Mouse (Mus musculus) thymus, postnatal 25 days (tissue): ENCODE measurements around the gene Amdhd1.
A peak's percentile ranks its signal among the peaks of the same experiment; 100 is the strongest.

Source experiments
- DNase-seq: peaks from one replicate; pipeline ENCODE4 v3.0.0; 2022

Amdhd1 gene

DNA sequence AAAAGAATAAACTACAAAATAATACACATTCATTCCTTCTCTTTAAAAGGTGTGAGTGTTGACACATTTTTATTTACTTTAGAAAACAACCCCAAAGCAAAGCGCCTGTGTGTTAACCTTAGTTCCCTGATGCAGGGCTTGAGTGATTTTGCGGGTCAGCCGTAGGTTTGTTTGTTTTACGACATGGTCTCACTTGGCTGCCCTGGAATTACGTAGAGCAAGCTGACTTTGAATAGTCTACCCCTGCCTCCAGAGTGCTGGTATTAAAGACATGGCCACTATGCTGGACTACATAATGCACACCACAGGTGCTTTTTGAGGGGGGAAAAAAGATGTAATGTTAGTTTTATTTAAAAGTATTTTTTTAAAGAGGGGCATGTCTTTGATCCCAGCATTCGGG lies 1.0 kb downstream of the Amdhd1 start:
- DNase-seq: no peak

DNA sequence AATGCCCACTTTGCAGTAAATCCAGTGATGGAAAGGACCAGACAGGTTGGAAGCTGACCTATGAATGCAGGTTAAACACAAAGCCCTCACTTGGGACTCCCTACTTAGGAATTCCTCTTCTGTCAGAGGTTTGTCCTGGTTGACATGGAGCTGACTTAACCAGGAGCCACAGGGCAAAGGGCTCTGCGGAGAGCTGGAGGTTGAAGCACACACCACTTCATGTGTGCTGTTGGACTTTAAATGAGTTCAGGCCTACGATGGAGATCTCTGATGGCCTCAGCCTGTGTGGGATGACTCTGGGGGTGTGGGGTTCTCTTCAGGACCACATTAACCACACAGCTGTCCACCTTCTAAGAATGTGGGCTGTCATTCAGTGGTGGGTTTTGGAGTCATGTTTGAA lies 1.5 kb downstream of the Amdhd1 start:
- no peak for DNase-seq

DNA sequence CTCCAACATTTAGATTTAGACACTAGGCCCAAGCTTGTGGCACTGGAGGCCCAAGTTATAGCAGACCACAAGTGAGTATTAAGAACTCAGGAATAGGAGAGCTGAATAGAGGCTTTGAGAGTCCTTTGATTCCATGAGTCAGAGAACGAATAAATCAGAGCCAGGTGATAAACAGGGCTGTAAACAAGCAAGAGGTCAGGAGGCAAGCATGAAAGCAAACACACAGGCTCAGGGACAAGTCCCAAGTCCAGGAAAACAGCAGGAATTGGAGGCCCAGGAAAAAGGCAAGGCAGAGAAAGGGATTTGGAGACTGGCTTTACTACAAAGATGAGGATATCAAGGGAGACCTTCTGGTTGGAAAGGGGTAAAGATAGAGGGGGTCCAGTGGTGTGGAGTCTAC lies 14.5 kb downstream of the Amdhd1 start:
- DNase-seq: no peak

DNA sequence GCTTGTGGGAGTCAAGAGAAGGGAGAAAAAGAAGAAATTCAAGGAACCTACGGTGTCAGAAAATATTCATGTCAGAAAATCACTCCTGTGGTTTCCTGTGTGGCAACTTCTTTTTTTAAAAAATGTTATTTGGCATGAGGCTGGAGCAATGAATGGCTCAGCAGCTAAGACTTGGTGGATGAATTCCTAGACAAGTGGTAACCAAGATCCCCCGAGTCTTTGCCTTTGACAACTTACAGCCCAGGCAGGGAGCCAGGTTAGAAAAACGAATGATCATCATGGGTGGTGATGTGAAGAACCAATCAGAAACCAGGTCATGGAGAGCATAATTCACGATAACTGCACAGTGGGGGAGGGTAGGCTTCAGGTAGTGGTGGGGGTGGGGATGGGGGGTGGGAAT lies 18.8 kb downstream of the Amdhd1 start:
- no peak for DNase-seq

DNA sequence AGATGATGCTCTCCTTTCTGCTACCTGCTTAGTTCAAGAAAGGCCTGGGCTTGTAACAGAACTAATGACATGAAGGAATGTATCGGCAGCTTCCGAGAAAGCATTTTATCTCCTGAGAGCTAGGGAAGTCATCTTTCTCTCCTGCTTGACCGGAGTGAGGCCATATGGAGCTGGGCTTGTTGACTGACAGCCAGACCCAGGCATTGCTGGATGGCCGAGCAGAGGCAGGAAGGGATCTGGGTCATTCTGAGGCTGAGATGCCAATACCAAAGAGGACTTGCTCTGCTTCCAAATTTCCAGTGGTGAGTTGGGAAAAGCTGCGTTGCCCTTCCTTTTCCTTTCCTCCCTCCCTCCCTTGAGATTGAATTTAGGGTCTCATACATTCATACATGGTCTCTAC lies 20.1 kb downstream of the Amdhd1 start:
- no peak for DNase-seq

DNA sequence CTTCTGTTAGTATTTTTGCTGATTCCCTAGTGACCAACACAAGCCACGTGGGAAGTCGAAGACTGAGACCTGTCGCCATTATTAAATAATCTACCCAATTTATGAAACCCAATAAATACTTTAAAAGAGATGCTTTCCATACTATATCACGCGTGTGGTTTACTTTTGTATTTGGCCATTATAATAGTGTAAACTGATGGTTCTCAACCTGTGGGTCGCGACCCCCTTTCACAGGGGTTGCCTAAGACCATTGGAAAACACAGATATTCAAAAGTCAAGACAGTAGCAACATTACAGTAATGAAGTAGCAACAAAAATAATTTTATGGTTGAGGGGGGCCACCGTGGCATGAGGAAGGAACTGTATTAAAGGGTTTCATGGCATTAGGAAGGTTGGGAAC lies 20.7 kb downstream of the Amdhd1 start:
- no peak for DNase-seq

DNA sequence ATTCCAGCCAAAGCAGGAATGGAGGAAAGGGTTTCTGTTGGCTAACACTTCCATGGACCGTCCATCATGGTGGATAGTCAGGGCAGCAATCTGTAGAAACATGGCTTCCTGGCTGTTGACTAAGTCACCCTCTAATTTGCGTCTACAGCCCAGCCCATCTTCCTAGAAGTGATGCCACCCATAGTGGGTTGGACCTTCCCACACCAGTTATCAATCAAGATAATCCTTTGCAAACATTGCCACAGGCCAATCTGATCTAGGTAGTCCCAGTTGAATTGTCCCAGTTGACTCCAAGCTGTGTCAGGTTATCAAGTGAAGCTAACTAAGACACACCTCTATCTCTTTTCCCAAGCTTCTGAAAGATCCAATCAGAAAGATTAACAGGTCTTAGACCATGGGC lies 21.2 kb downstream of the Amdhd1 start:
- DNase-seq: no peak

DNA sequence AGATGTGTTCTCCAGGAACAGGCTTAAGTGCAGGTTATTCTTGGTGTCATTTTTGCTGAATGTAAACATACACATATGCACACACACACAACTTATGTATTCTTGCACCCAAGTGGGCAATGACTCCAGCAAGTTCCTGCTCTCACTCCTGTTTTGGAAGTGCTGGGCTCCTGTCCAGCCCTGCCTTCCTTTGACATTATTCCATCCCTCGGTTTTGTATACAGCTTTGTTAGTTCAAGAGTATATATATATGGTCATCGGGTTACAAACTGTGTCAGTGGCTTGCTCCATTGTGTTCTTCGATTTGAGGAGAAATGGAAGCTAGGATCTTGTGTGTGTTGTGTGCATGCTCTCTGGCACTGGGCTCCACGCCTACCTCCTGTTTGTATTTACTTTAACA lies 21.6 kb downstream of the Amdhd1 start:
- DNase-seq: no peak

DNA sequence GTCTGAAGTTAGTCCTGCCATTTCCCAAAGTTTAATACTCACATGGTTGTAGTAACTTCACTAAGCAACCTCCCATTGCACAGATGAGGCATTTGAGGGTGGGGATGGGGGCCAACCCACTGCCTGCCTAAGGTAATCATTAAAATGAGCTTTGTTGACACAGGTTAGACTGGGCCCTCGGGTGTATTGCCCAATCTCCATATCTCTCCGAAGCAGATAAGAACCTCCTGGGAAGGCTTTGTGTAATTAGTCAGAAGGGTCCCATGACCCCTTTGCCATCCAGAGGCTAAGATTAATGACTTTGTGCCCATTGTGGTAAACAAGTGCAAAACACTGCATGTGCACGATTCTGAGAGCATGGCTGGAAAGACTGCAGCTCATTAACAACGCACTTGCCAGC lies 22.1 kb downstream of the Amdhd1 start:
- no peak for DNase-seq

DNA sequence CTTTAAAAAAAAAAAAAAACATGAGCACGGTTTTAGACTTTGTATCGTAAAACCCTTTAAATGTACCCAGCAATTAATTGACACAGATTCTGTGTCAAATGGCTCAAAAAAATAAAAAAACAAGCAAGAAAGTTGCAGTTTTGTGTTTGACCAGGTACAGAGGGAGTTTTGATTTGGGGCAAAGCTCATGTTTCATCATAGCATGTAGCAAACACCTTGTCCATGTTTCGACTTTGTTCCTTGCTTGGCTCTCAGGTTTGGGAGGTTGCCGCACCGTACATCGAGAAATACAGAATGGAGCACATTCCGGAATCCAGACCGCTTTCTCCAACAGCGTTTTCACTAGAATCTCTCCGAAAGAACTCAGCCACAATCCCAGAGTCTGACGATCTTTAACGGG lies 23.9 kb downstream of the Amdhd1 start:
- DNase-seq: no peak

DNA sequence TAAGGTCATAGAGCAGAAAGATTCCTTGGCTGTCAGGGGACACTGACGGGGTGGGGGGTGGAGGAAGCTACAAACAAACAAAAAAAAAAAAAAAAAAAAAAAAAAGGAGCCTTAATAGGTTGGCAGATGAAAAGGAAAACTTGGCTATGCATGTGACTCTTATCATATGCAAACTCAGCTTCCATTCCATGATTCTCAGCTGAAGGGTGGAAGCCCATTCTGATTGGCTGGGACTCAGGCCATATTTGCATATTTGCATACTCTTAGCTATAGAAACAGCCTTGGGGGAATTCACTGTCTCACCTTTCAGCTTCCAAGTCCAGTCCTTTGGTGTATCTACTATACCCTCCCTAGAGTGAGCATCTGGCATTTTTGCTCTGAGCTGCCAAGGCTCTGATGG lies 24.4 kb downstream of the Amdhd1 start:
- DNase-seq: peak; percentile 6

DNA sequence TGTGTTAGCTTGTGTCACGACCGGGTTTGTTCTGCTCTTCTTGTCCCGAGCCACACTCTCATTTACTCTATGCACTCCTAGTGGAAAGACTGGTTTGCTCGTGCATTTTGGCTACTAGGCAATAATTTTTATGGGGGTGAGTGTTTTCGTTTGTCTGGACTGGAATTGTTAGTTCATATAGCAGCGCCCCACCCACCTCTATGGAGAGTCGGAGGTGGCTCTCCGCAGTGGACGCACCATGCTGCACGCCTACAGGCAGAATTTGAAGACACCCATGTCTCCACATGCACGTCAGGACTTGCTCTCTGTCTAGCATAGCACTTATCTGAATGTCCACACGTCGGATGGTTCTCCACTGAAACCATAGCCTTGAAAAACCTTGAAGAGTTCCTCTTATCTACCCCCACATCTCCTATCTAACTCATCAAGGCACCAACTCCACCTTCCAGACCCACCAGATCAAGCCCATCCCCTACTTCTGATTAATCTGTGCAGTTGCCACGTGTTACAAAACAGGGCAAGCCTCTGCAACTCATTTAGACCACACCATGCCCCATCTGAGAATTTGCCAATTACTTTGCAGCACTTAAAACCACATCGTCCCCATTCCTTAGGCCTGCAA lies 30.2 kb downstream of the Amdhd1 start:
- no peak for DNase-seq

DNA sequence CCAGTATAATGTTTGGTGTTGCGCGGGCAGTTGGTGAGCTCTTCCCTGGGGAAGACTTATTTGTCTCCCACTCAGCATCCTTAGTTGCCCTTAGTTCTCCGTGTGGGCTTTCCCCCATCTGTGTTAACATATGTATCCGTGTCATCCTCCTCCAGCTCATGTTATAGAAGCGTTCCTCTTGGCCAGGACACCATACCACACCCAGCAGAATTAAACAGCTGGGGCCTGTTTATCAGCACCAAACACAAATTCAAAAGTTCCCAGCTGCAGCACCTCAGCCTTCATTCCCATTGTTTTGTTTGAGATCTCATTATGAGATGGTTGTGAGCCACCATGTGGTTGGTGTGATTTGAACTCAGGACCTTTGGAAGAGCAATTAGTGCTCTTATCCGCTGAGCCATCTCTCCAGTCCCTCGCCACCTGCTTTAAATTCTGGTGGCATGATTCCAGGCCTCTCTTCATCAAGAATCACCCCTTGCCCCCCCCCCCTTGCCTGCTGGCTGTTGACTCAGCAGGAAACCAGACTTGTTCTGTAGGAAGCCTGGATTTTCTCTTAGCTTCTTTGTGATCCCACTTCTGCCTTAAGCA lies 31.4 kb downstream of the Amdhd1 start:
- DNase-seq: no peak

DNA sequence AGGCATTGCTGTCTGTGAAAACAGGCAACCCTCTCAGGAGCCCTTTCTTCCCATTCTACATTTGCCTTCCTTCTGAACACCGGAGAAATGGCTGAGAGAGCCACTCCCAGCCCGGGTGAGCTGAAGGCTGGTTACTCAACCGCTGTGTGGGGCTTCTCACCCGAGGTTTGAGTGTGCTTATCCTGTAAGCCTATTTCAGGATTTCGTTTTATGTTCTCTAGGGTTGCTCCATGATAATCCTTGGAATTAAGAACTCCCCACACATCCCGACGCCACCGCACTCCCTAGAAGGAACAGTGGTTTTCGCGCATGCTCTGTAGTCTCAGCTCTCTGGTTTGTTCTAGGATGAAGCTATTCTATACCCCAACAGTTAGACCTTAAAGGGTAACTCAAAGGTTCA lies 38.5 kb downstream of the Amdhd1 start:
- DNase-seq: no peak

DNA sequence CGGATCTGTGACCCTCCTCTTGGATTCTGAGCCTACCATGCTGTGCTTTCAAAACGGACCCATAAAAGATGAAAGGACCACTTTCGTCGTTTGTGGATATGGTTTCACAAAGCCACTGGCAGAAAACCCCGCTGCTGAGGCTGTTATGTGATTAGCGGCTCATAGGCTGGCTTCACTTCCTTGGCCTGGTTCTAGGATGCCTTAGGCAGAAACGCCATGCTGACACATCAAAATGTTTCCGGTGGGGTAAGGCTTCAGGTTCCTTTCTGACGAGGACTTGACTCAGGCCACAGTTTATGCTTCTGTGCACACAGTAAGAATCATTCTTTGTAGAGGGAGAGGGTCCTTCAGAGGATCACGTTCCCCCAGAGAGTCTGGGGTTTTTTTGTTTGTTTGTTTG lies 39.0 kb downstream of the Amdhd1 start:
- no peak for DNase-seq

DNA sequence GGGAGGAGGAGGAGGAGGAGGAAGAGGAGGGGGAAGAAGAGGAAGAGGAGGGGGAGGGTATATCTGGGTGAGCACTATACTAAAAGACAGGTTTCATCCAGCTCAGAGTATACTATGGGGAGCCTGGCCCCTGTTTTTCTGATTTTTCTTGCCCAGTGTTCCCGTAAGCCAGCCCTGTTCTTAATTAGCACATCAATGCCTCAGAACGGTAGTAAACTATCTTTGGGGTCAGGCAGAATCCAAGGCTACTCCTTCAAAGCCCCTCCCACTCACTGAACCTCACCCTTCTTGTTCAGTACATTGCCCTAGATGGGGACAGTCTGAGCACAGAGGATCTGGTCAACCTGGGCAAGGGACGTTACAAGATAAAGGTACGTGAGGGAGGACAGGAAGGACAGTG lies 49.4 kb downstream of the Amdhd1 start:
- DNase-seq: no peak

DNA sequence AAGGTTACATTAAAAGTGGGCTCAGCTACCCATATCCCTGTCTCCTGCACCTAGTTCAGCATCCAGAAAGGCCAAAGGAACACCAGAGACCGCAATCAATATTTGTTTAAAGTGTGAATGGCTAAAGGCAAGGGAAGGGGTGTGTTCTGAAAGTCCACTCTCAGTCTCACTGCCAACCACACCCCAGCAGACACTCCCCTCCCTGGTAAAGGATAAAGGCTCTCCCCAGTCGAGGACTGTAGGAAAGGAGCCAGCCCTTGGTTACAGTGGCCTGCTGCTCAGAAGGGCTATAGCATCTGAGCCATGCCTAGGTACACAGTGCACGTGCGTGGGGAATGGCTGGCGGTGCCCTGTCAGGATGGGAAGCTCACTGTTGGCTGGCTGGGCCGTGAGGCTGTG lies 51.0 kb downstream of the Amdhd1 start:
- DNase-seq: no peak

DNA sequence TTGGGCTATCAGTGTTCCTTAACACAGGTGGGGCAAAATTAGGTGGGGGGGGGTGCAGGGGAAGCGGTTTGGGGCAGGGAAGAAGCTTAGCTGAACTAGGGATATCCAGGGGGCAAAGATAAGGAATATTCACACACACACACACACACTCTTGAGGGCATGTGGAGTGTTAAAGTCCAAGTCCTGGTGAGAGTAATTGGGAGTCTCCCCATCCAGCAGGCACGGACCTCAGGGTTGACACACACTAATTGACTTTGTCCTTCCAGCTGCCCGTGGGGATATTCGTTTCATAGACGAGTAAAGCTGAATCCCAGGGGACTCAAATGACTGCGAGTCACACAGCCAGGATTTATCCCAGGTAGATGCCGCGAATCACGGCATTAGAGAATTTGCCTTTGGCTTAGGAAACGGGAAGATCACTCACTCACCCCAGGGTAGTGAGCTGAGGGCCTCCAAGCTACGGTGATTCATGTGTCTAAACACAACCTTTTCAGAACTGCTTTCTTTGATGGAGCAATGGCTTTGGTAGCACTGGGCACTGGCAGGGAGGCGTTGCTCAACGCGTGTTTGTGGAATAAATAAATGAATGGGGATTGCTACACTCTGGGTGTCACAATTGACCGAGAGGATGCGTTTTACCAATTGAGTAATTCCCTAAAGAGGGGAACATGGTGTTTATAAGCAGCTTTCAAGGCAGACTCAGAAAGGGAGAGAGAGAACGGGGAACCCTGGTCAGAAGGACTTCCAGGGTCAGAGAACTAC lies 51.6 kb downstream of the Amdhd1 start, which contains the start of gene Hal:
Gene Hal, plus strand, starts transcription at position 703 of the 762 bp plus-strand sequence.
- no peak for DNase-seq

DNA sequence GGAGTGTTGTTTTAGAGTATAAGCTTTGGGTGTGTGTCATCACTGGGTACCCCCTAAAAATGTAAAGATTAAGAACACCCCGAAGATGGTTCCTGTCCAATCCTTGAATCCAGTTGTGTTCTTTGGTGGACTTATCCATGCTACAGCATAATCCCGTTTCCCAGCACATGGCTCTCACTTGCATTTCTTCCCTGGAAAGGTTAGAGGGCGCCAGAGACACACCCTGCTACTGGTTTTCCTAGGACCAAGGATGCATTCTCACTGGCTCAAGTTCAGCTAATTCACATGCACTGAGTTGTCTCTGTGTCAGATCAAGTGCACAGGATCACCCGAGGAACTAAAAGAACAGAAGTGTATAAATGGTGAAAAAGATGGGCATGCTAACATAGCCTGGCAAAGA lies 53.2 kb downstream of the Amdhd1 start:
- no peak for DNase-seq

DNA sequence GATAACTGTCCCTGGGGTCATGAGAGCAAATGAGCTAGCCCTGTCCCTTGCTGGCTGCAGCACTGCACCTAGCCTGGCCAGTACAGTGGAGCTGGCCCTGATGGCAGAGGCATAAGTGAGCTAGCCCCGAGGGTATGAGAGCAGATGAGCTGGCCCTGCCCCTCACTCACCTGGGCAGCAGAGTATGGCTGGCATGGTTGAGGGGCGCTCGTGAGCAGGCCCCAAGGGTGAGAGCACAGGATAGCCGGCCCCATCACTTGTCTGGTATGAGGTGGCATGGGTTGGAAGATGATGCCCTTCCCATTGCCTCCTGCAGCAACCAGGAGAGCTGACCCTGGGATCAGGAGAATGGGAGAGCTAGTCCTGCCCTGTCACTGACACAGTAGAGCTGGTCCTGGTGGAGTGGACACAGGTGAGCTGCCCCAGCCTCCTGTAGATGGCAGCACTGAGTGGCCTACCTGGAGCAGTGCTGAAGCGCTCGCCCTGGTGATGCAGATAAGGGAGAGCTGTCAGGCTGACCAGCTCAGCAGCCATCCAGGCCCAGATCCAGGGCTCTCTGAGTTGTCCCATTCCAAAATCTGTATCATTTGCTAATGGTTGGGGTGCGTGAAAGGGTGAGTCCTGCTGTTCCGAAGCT lies 54.7 kb downstream of the Amdhd1 start:
- peak; percentile 51 for DNase-seq

DNA sequence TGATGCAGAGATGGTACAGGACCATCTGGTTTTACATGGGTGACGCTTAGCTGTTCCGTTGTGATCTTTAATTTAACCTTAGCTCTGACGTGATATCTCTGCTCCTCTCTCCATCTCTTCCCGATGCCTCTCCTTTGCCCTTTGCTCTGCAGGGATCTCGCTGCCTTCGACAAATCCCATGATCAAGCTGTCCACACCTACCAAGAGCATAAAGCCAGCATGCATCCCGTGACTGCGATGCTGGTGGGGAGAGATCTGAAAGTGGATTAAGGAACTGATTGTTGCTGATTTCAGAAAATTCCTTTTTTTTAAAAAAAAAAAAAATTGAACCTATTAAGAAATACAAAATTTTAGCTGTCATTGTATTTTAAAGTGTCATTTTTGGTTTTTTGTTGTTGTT lies 55.3 kb downstream of the Amdhd1 start:
- no peak for DNase-seq
